Mouse (Mus musculus): Measurements from ENCODE around the gene N4bp2l2. TPM values are rescaled to one million over a fixed set of nuclear protein-coding genes. Genes with fewer than 3 reads are reported as not detected.

Gene N4bp2l2
- polyA plus RNA-seq, 1 experiment from 2014 or later = 32.6 TPM

DNA sequence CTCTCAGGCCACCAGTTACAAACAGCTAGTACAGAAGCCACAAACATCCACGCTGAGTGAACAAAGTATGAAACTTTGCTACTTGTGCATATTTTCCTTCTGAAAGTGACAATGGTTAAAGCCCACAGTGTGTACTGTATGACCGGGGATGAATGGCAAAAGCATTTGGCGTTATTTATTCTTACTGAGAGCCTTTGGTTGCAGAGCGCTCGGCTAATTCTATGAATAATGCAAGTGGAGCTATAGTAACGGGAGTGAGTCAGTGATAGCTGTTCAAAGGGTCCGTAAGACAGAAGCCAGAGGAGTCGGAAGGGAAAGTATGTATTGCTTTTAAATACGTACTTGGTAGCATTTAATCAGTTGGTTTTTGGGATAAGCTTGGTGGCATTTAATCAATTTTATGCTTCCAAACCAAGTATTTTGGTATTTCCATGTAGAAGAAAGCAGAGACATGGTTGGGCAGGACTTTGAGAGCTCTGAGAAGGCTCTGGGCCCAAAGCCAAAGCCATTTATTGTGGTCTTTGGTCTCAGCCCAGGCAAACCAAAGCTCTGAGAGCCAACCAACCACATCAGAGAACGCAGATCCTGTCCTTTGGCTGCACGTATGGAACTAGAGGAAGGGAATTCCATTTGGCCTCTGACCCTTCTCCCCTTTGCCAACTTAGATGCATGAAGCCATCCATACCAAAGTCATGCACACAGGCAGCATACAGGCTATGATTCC is 95.3 kb downstream of the N4bp2l2 start:
- no peaks in the 10 kb centered on the region for H3K27me3 ChIP-seq
- peaks cover 54% of the 10 kb centered on the region for H3K36me3 ChIP-seq
- H3K9me3 ChIP-seq = no peaks in the 10 kb centered on the region
- H3K27ac ChIP-seq (replicated peaks) = no peak overlapping the region
- H3K4me2 ChIP-seq = no peak overlapping the region
- H3K4me3 ChIP-seq = no peak overlapping the region
- no peak for ATAC-seq (ENCODE audit: low read depth)
- WGBS = 77% methylated on average over 11 of the region's 11 CpGs
- H3K4me1 ChIP-seq (replicated peaks) = no peaks in the 10 kb centered on the region
- no peak overlapping the region for H3K9ac ChIP-seq

DNA sequence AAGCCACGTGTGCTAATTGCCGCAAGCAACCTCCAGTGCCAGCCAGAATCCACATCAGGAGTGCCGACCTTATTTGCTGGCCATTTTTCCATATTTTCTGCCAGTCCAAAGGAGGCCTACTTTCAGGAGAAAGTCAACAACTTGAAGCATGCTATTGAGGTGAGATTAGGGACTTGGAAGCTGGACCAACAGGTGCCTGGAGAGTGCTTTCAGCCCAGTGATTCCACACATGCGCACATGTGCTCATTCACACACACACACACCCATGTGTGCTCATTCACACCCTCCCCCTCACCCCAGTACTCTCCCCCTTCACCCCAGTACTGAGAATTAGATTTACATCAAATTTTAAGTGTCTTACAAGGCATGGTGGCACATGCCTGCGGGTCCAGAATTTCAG is 99.0 kb downstream of the N4bp2l2 start:
- no peak overlapping the region for H3K4me3 ChIP-seq
- WGBS = 94% methylated on average over 5 of the region's 5 CpGs
- H3K27ac ChIP-seq (replicated peaks) = no peak overlapping the region
- ATAC-seq (ENCODE audit: low read depth) = no peak
- H3K4me1 ChIP-seq (replicated peaks) = no peaks in the 10 kb centered on the region
- peaks cover 27% of the 10 kb centered on the region for H3K36me3 ChIP-seq
- no peak overlapping the region for H3K9ac ChIP-seq
- H3K27me3 ChIP-seq = no peaks in the 10 kb centered on the region
- no peaks in the 10 kb centered on the region for H3K9me3 ChIP-seq
- H3K4me2 ChIP-seq = no peak overlapping the region

DNA sequence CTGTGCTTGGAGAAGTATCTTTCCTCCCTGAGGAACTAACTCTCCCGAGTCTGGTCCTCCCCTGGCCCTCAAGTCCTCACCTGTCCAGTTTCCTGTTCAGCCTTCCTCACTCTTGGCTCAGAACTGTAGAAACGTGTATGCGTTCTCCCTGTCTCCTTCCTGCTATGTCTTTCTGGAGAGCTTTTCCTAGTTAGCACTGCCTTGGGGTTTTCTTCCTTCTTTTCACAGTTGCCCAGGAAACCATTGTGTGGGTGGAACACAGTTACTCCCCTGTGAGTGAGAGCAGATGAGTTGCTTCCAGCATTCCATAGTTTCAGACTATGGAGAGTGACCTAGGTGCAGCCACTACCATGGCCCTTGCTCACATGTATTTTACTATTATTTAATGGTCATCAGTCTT is 99.8 kb downstream of the N4bp2l2 start:
- Histone ChIP-seq H3K9ac (no peak overlapping the region), H3K36me3 (peaks cover 33% of the 10 kb centered on the region), H3K9me3 (no peaks in the 10 kb centered on the region), H3K27ac (replicated peaks) (no peak overlapping the region), H3K4me3 (no peak overlapping the region), H3K4me2 (no peak overlapping the region), H3K27me3 (no peaks in the 10 kb centered on the region), H3K4me1 (replicated peaks) (no peaks in the 10 kb centered on the region)
- no peak for ATAC-seq (ENCODE audit: low read depth)
- WGBS = 55% methylated on average over 3 of the region's 3 CpGs

DNA sequence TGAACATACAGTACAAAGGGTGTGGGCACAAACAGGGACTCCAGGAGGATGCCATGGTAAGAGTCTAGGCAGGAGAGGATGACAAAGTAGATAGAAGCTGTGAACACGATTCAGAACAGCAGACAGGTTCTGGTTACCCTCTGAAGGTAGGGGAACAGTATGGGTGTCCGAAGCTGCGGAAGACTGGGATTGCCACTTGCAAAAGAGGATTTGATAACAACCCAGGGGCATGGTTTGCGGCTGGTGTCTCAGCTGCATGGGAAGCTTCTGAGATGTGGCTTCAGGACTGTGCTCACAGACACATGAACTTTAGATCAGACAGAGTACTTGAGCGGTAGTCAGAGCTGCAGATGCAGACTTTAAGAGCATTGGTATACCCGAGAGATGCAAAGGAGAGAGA is 101.6 kb downstream of the N4bp2l2 start:
- no peaks in the 10 kb centered on the region for H3K4me1 ChIP-seq (replicated peaks)
- peaks cover 37% of the 10 kb centered on the region for H3K36me3 ChIP-seq
- no peak overlapping the region for H3K27ac ChIP-seq (replicated peaks)
- no peak overlapping the region for H3K4me2 ChIP-seq
- no peaks in the 10 kb centered on the region for H3K9me3 ChIP-seq
- no peak overlapping the region for H3K9ac ChIP-seq
- WGBS = 95% methylated on average over 6 of the region's 6 CpGs
- no peak overlapping the region for H3K4me3 ChIP-seq
- no peaks in the 10 kb centered on the region for H3K27me3 ChIP-seq
- ATAC-seq (ENCODE audit: low read depth) = no peak

DNA sequence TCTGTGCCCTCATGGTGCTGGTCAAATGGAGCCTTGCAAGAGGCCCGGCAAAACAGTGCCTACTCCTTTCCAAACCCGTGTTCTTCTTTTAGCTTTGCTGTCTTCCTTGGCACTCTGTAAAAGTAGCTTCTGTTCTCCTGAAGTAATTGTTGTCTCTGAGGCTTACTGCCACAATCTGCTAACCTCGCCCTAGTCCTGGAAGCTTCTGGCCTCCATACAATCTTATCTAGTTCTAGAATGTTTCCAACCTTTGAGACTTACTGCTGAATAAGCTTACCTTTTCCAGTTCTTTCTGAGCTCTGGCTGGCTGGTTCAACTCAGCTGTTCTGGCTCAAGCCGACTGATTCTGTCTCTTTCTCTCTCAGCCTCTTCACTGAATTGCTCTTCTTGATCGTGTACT is 104.2 kb downstream of the N4bp2l2 start:
- H3K27ac ChIP-seq (replicated peaks) = no peak overlapping the region
- no peaks in the 10 kb centered on the region for H3K9me3 ChIP-seq
- H3K27me3 ChIP-seq = no peaks in the 10 kb centered on the region
- no peak overlapping the region for H3K9ac ChIP-seq
- H3K4me3 ChIP-seq = no peak overlapping the region
- peaks cover 35% of the 10 kb centered on the region for H3K36me3 ChIP-seq
- 91% methylated on average over 5 of the region's 5 CpGs for WGBS
- H3K4me2 ChIP-seq = no peak overlapping the region
- H3K4me1 ChIP-seq (replicated peaks) = no peaks in the 10 kb centered on the region
- no peak for ATAC-seq (ENCODE audit: low read depth)

DNA sequence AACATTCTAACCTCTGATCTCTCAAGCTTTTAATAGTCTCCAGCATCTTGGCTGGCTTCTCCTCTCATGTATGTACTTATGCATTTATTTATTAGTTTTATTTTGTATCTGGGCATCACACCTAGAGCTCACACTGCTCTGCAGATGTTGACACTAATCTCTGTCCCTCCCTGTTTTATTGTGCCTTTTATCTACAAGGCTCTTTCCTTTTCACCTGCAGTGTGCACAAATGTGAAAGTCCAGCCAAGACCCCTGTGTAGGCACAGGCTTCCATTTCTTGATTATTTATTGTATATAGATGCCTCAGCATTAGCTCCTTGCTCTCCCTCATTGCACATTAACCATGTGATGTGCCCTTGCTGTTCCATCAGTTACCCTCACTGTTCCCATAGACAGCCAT is 104.6 kb downstream of the N4bp2l2 start:
- ATAC-seq (ENCODE audit: low read depth) = no peak
- Histone ChIP-seq H3K9me3 (no peaks in the 10 kb centered on the region), H3K36me3 (peaks cover 33% of the 10 kb centered on the region), H3K9ac (no peak overlapping the region), H3K4me1 (replicated peaks) (no peaks in the 10 kb centered on the region), H3K4me2 (no peak overlapping the region), H3K27me3 (no peaks in the 10 kb centered on the region), H3K4me3 (no peak overlapping the region), H3K27ac (replicated peaks) (no peak overlapping the region)

DNA sequence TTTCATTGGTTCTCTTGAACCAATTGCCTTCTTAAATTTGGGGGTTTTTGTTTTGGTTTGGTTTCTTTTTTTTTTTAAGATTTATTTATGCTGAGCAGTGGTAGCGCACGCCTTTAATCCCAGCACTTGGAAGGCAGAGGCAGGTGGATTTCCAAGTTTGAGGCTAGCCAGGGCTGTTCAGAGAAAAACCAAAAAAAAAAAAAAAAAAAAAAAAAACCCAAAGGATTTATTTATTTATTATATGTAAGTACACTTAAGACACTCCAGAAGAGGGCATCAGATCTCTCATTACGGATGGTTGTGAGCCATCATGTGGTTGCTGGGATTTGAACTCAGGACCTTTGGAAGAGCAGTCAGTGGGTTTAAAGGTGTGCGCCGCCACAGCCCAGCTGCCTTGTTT is 105.1 kb downstream of the N4bp2l2 start:
- ATAC-seq (ENCODE audit: low read depth) = no peak
- Histone ChIP-seq H3K9ac (no peak overlapping the region), H3K36me3 (peaks cover 33% of the 10 kb centered on the region), H3K4me2 (no peak overlapping the region), H3K27ac (replicated peaks) (no peak overlapping the region), H3K9me3 (no peaks in the 10 kb centered on the region), H3K4me1 (replicated peaks) (no peaks in the 10 kb centered on the region), H3K27me3 (no peaks in the 10 kb centered on the region), H3K4me3 (no peak overlapping the region)
- 98% methylated on average over 5 of the region's 5 CpGs for WGBS

DNA sequence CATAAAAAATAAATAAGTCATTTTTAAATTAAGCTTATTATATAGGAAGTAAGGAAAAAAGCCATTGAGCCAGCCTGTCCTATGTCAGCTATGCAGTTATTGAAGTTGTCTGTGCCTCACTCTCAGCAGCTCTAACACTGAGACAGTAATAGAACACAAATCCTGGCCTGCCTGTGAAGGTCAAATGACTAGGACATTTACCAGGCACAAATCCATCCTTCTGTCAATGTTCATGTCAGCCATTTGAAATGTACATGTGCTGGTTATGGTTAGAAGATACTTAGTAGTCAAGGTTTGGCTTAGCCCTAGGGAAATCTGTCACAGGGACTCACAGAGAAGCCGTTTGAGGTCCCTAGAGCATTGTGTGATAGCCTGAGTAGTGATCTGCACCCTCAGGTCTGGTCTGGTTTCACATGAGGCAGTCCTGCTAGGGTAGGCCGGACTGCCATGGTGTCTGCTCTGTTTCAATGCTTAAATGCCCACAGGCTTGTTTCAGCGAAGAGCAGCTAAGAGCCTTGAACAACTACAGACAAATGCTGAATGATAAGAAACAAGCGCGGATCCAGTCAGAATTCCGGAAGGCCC is 106.4 kb downstream of the N4bp2l2 start:
- no peaks in the 10 kb centered on the region for H3K9me3 ChIP-seq
- no peak for ATAC-seq (ENCODE audit: low read depth)
- H3K9ac ChIP-seq = no peak overlapping the region
- 94% methylated on average over 6 of the region's 6 CpGs for WGBS
- no peak overlapping the region for H3K4me3 ChIP-seq
- peaks cover 35% of the 10 kb centered on the region for H3K36me3 ChIP-seq
- no peak overlapping the region for H3K4me2 ChIP-seq
- no peaks in the 10 kb centered on the region for H3K4me1 ChIP-seq (replicated peaks)
- H3K27me3 ChIP-seq = no peaks in the 10 kb centered on the region
- no peak overlapping the region for H3K27ac ChIP-seq (replicated peaks)

Other genes starting within 250 kb of the N4bp2l2 start
- not detected in 2 replicates for gene Zar1l, start 148.0 kb downstream of the N4bp2l2 start, polyA plus RNA-seq (2015; fragmentation: Nextera tagmentation; extraction: Ambion mirVana)
- gene Brca2, start 143.6 kb downstream of the N4bp2l2 start, polyA plus RNA-seq (2015; fragmentation: Nextera tagmentation; extraction: Ambion mirVana) = 8.6 and 10.2 TPM in 2 replicates
- 6.7 and 8.3 TPM in 2 replicates for gene N4bp2l1, start 69.0 kb downstream of the N4bp2l2 start, polyA plus RNA-seq (2015; fragmentation: Nextera tagmentation; extraction: Ambion mirVana)
- 28.7 and 30.9 TPM in 2 replicates for gene Pds5b, start 7.6 kb upstream of the N4bp2l2 start, polyA plus RNA-seq (2015; fragmentation: Nextera tagmentation; extraction: Ambion mirVana)